ENCODE assay signal across 21 mouse cellular contexts in the genomic region with DNA sequence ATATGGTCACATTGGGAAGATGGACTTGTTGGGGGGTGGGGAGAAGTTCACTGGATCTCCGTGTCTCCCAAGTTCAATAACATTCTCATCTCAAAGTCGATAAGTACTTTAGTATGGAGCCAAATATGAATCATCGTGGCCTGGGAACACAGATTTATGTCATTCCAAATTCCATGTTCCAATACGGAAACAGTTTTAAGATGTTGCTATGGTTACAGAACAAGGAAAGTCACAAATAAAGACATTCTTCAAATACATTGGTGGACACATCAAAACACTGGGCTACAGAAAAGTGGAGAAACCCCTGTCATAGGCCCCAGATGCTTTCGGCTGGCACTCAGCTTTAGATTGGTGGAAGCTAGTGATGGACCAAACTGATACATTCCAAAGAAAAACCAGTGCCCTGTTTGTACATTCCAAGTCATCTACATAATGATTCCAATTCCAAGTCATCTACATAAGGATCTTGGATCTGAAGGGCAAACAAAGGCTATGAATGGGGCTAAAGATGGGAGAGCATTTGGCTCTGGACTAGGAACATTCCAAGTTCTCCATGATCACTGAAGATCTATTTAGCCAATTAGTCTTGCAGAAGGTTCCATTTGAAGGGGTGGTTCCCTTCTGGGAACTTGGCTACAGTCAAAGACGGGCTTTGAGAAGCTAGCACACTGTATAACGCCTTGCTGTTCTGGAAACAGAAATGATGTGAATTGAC. TPM values are rescaled to one million over a fixed set of nuclear protein-coding genes. Genes with fewer than 3 reads are reported as not detected.
DNase-seq lines count a peak whose midpoint lies in the region; TF ChIP-seq lines count a peak whose summit lies in the region.
"Had no signal": no experiment of that assay in that cellular context is flagged by ENCODE, and none has a peak within 500 bp of the region (broad histone marks: within the 10 kb centered on the region; RNA-seq: fewer than 3 reads in every experiment).

No protein-coding gene starts in this region.

- DNase-seq in heart, adult 8-10 months (ENCODE audit: low spot score), result peak; percentile 16
- no peak for DNase-seq in heart, postnatal 14 days
- DNase-seq in left cerebral cortex, adult 2 months (ENCODE audit: extremely low spot score in 1 of 2, low spot score in 2 of 2), result no peak
- no peak for DNase-seq in left cerebral cortex, postnatal 4 days
- DNase-seq in R1 (ENCODE audit: low read depth, low spot score), result peak; percentile 52
- peak; percentile 69 for DNase-seq in fibroblast of lung, adult 2 months (ENCODE audit: low read depth)
- no peak for DNase-seq in spleen, postnatal 14 days (ENCODE audit: low spot score in 2 of 2)
- DNase-seq: cerebellum, adult 11-12 months; gastrocnemius, postnatal 25 days; kidney, adult 9 months; kidney, postnatal 36 days; liver had no signal

- no peak for TF ChIP-seq CTCF in left cerebral cortex, adult 2 months (IDR thresholded peaks at IDR 0.05)

- H3K4me3 ChIP-seq in left cerebral cortex, adult 2 months, result no peak overlapping the region
- H3K4me3 ChIP-seq: heart, embryonic 13.5 days; hindbrain, embryonic 10.5 days; limb, embryonic 10.5 days; neural tube, embryonic 15.5 days had no signal

- peak overlapping the region; percentile 13; the same call in 1 of the 2 replicates for H3K27ac ChIP-seq in left cerebral cortex, adult 2 months
- H3K27ac ChIP-seq: heart, embryonic 13.5 days; hindbrain, embryonic 10.5 days; limb, embryonic 10.5 days; neural tube, embryonic 15.5 days had no signal

- intact Hi-C loops in heart, postnatal 14 days (cut with DNase I), result no loop called here
- intact Hi-C loops in left cerebral cortex, adult 2 months (cut with DNase I), result no loop called here
- intact Hi-C loops in left cerebral cortex, postnatal 4 days (cut with DNase I), result no loop called here

RNA-seq across cellular contexts. Expression of gene Erv3, which starts 17.2 kb away (rescaled TPM):
- total RNA-seq in heart, adult 8-10 months (2022), result not detected
- not detected for total RNA-seq in heart, postnatal 14 days (2021)
- total RNA-seq in left cerebral cortex, adult 2 months (2021), result under 1 TPM; 0.09 to 0.19 TPM
- not detected for total RNA-seq in left cerebral cortex, postnatal 4 days (2021)
- total RNA-seq: adrenal gland, adult 18-20 months; adrenal gland, postnatal 4 days; gastrocnemius, postnatal 25 days; megakaryocyte progenitor cell, adult 5-6 weeks; midbrain, postnatal 0 days had no signal

RNA-seq across cellular contexts. Expression of gene Prnp, which starts 33.0 kb away (rescaled TPM):
- 100 to 1,000 TPM; 135 to 164 (median 149) TPM for total RNA-seq in heart, adult 8-10 months (2022)
- 10 to 100 TPM; 81.6 to 88.1 TPM for total RNA-seq in heart, postnatal 14 days (2021)
- 100 to 1,000 TPM; 748 to 772 TPM for total RNA-seq in left cerebral cortex, adult 2 months (2021)
- 100 to 1,000 TPM; 227 to 254 TPM for total RNA-seq in left cerebral cortex, postnatal 4 days (2021)

RNA-seq across cellular contexts. Expression of gene Prn, which starts 33.0 kb away (rescaled TPM):
- total RNA-seq in heart, adult 8-10 months (2022), result under 1 TPM in 3 of 4 experiments, not detected in 1; 0.20 to 0.69 (median 0.38) TPM
- 1 to 10 TPM in 1 of 2 experiments, under 1 TPM in 1; 0.71 to 2.8 TPM for total RNA-seq in heart, postnatal 14 days (2021)
- under 1 TPM in 1 of 2 experiments, not detected in 1; 0.20 TPM for total RNA-seq in left cerebral cortex, adult 2 months (2021)
- 1 to 10 TPM in 1 of 2 experiments, not detected in 1; 1.1 TPM for total RNA-seq in left cerebral cortex, postnatal 4 days (2021)
- total RNA-seq: adrenal gland, adult 18-20 months; adrenal gland, postnatal 4 days; left cerebral cortex, adult 18-20 months; megakaryocyte progenitor cell, adult 5-6 weeks; midbrain, postnatal 0 days had no signal

Comparison
In these comparisons a context has a peak if more than half of its experiments do, and no peak if none do; other contexts are left out.
1. DNase-seq: peak in heart, adult 8-10 months (single experiment), R1 (single experiment) and fibroblast of lung, adult 2 months (single experiment); none in heart, postnatal 14 days (0 of 2), left cerebral cortex, adult 2 months (0 of 2), left cerebral cortex, postnatal 4 days (single experiment) and spleen, postnatal 14 days (0 of 2).